Mouse (Mus musculus) MEL (cell line): ENCODE data around the gene Terb1. TPM values are rescaled to one million over a fixed set of nuclear protein-coding genes. Genes with fewer than 3 reads are reported as not detected.

Source experiments
- DNase-seq: peaks from one replicate; pipeline ENCODE4 v3.0.0; 2011; ENCODE audit warnings: low read depth, low spot score
- H3K27ac ChIP-seq: 2 replicates; pipeline ENCODE4 v1.5.1; 2012; ENCODE audit warnings: low read depth, mild to moderate bottlenecking, control low read depth, low read length, moderate library complexity; ENCODE audit not compliant: control insufficient read depth
- H3K27me3 ChIP-seq, 2 experiments: fragments of 150-350 bp in 1 of 2; sonication (generic) in 1 of 2; 2 replicates each; pipeline ENCODE4 v1.6.1; 2012; ENCODE audit warnings: low read length in 2 of 2, mild to moderate bottlenecking in 2 of 2, improper control_type of control experiment in 1 of 2, moderate library complexity in 1 of 2; ENCODE audit not compliant: insufficient read depth in 2 of 2, control insufficient read depth in 1 of 2
- H3K36me3 ChIP-seq, 2 experiments: 2 replicates each; pipeline ENCODE4 v1.6.1; 2012 to 2014; ENCODE audit warnings: low read length in 2 of 2, improper control_type of control experiment in 1 of 2, inconsistent platforms in 1 of 2, mild to moderate bottlenecking in 1 of 2; ENCODE audit not compliant: insufficient read depth in 2 of 2, control insufficient read depth in 1 of 2
- H3K4me1 ChIP-seq, 2 experiments: fragments of 150-350 bp in 1 of 2; sonication (generic) in 1 of 2; 2 replicates each; pipeline ENCODE4 v1.6.1; 2012; ENCODE audit warnings: low read length in 2 of 2, improper control_type of control experiment in 1 of 2, mild to moderate bottlenecking in 1 of 2; ENCODE audit not compliant: insufficient read depth in 2 of 2, control insufficient read depth in 1 of 2
- H3K4me3 ChIP-seq, 2 experiments: fragments of 150-350 bp in 1 of 2; sonication (generic) in 1 of 2; 2 replicates each; pipeline ENCODE4 v1.5.1; 2012; ENCODE audit warnings: low read depth in 2 of 2, low read length in 2 of 2, mild to moderate bottlenecking in 2 of 2, moderate library complexity in 2 of 2, control low read depth in 1 of 2, improper control_type of control experiment in 1 of 2; ENCODE audit not compliant: control insufficient read depth in 1 of 2, insufficient read depth in 1 of 2
- H3K79me2 ChIP-seq: 2 replicates; pipeline ENCODE4 v1.6.1; 2012; ENCODE audit warnings: mild to moderate bottlenecking, low read length, moderate library complexity; ENCODE audit not compliant: control insufficient read depth, poor library complexity, insufficient read depth
- H3K9ac ChIP-seq: 2 replicates; pipeline ENCODE4 v1.6.1; 2012; ENCODE audit warnings: low read depth, mild to moderate bottlenecking, control low read depth, low read length, moderate library complexity; ENCODE audit not compliant: control insufficient read depth, poor library complexity, severe bottlenecking
- H3K9me3 ChIP-seq: fragments of 150-350 bp; sonication (generic); replicated peaks from 2 replicates; pipeline ENCODE4 v1.6.1; 2012; ENCODE audit warnings: mild to moderate bottlenecking, low read length, improper control_type of control experiment, moderate library complexity; ENCODE audit not compliant: insufficient read depth
- CTCF ChIP-seq, 3 experiments: IDR thresholded peaks in 2 of 3; conservative IDR thresholded peaks in 1 of 3; 2 replicates each; pipeline ENCODE4 v1.5.1; 2011 to 2012; ENCODE audit warnings: low read length in 3 of 3, low read depth in 2 of 3, mild to moderate bottlenecking in 2 of 3, improper control_type of control experiment in 1 of 3, inconsistent platforms in 1 of 3, mixed read lengths in 1 of 3, moderate library complexity in 1 of 3; ENCODE audit not compliant: control insufficient read depth in 1 of 3, insufficient read depth in 1 of 3, poor library complexity in 1 of 3, severe bottlenecking in 1 of 3
- E2F4 ChIP-seq: IDR thresholded peaks from 2 replicates; pipeline ENCODE4 v1.6.1; 2011; ENCODE audit warnings: low read depth, low read length, improper control_type of control experiment, borderline replicate concordance
- EP300 ChIP-seq, 2 experiments: IDR thresholded peaks; 2 replicates each; pipeline ENCODE4 v1.6.1; 2011; ENCODE audit warnings: improper control_type of control experiment in 2 of 2, low read length in 2 of 2, low read depth in 1 of 2, mild to moderate bottlenecking in 1 of 2
- GABPA ChIP-seq: IDR thresholded peaks from 2 replicates; pipeline ENCODE4 v1.6.1; 2012; ENCODE audit warnings: low read depth, mild to moderate bottlenecking, inconsistent platforms, low read length, improper control_type of control experiment, moderate library complexity
- GATA1 ChIP-seq: IDR thresholded peaks from 2 replicates; pipeline ENCODE4 v1.6.1; 2011; ENCODE audit warnings: low read depth, low read length, improper control_type of control experiment
- JUND ChIP-seq: IDR thresholded peaks from 2 replicates; pipeline ENCODE4 v1.6.1; 2011; ENCODE audit warnings: low read depth, mild to moderate bottlenecking, improper control_type of control experiment, low read length
- MEF2A ChIP-seq: IDR thresholded peaks from 2 replicates; pipeline ENCODE4 v1.6.1; 2014; ENCODE audit warnings: low read depth, mild to moderate bottlenecking, inconsistent platforms, low read length, improper control_type of control experiment; ENCODE audit not compliant: poor library complexity, insufficient replicate concordance, severe bottlenecking; ENCODE audit errors: extremely low read depth
- MXI1 ChIP-seq: IDR thresholded peaks from 2 replicates; pipeline ENCODE4 v1.6.1; 2011; ENCODE audit warnings: mild to moderate bottlenecking, low read depth, low read length, improper control_type of control experiment
- MYB ChIP-seq: IDR thresholded peaks from 2 replicates; pipeline ENCODE4 v1.6.1; 2011; ENCODE audit warnings: mild to moderate bottlenecking, low read depth, low read length, improper control_type of control experiment
- NELFE ChIP-seq: IDR thresholded peaks from 2 replicates; pipeline ENCODE4 v1.6.1; 2011; ENCODE audit warnings: low read depth, low read length, improper control_type of control experiment
- NRF1 ChIP-seq: IDR thresholded peaks from 2 replicates; pipeline ENCODE4 v1.6.1; 2014; ENCODE audit warnings: low read depth, mild to moderate bottlenecking, inconsistent platforms, low read length, improper control_type of control experiment, moderate library complexity; ENCODE audit not compliant: poor library complexity, insufficient read depth, severe bottlenecking
- RAD21 ChIP-seq: IDR thresholded peaks from 2 replicates; pipeline ENCODE4 v1.6.1; 2011; ENCODE audit warnings: mild to moderate bottlenecking, low read depth, low read length, improper control_type of control experiment
- TCF12 ChIP-seq: IDR thresholded peaks from 2 replicates; pipeline ENCODE4 v1.6.1; 2014; ENCODE audit warnings: low read depth, mild to moderate bottlenecking, inconsistent platforms, low read length, improper control_type of control experiment, moderate library complexity
- UBTF ChIP-seq: IDR thresholded peaks from 2 replicates; pipeline ENCODE4 v1.6.1; 2012; ENCODE audit warnings: low read depth, mild to moderate bottlenecking, inconsistent platforms, low read length, improper control_type of control experiment, moderate library complexity, borderline replicate concordance; ENCODE audit not compliant: insufficient read depth
- USF1 ChIP-seq: IDR thresholded peaks from 2 replicates; pipeline ENCODE4 v1.6.1; 2014; ENCODE audit warnings: low read depth, mild to moderate bottlenecking, inconsistent platforms, low read length, improper control_type of control experiment, moderate library complexity
- ZC3H11A ChIP-seq: IDR thresholded peaks from 2 replicates; pipeline ENCODE4 v1.6.1; 2012; ENCODE audit warnings: low read depth, mild to moderate bottlenecking, inconsistent platforms, low read length, improper control_type of control experiment
- ZKSCAN1 ChIP-seq: IDR thresholded peaks from 2 replicates; pipeline ENCODE4 v1.6.1; 2012; ENCODE audit warnings: low read depth, mild to moderate bottlenecking, inconsistent platforms, low read length, improper control_type of control experiment, moderate library complexity
- ZMIZ1 ChIP-seq: IDR thresholded peaks from 2 replicates; pipeline ENCODE4 v1.6.1; 2012; ENCODE audit warnings: low read depth, mild to moderate bottlenecking, inconsistent platforms, low read length, improper control_type of control experiment, moderate library complexity
- ZNF384 ChIP-seq: IDR thresholded peaks from 2 replicates; pipeline ENCODE4 v1.6.1; 2012; ENCODE audit warnings: low read depth, mild to moderate bottlenecking, inconsistent platforms, low read length, improper control_type of control experiment
- polyA plus RNA-seq, 2 experiments: library from polyadenylated mRNA; stranded (reverse) in 1 of 2; unstranded in 1 of 2; fragments of >175 nt in 1 of 2; fragments of >200 nt in 1 of 2; gene quantifications; 2 replicates each; pipeline versions ENCODE4 v1.2.1 to v1.2.4; 2012; ENCODE audit warnings: low replicate concordance in 2 of 2, low read depth in 1 of 2; ENCODE audit not compliant: insufficient read length in 2 of 2, insufficient read depth in 1 of 2, missing spikeins in 1 of 2
- total RNA-seq: library from RNA; depleted of rRNA; stranded (reverse); fragments of 300-350 nt; gene quantifications from 2 replicates; pipeline ENCODE4 v1.2.3, GENCODE M21; 2012

Gene Terb1
- total and polyA plus RNA-seq, 3 experiments = not detected

DNA sequence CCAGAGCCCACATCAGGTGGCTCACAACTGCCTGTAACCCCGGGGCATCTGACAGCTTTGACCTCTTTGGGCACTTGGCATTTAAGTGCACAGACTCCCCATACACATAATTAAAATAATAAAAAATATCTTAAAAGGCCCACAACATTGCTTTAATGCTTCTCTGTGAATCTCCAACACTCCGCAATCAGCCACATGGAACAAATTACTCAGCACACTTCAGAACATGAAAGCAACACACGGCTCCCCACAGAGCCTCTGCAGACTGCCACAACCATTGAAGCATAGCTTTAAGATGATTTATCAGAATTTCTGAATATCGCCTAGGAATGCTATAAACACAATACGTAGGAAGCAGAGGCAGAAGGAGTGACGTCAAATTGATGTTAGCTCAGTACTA lies 93.7 kb downstream of the Terb1 start:
- DNase-seq = no peak
- Histone ChIP-seq H3K4me3 (no peak overlapping the region), H3K36me3 (peaks cover 0 to 9% of the 10 kb centered on the region in 2 experiments; a peak in 2 of 4 replicates), H3K9ac (no peak overlapping the region), H3K79me2 (no peaks in the 10 kb centered on the region), H3K27ac (no peak overlapping the region), H3K27me3 (no peaks in the 10 kb centered on the region), H3K9me3 (no peaks in the 10 kb centered on the region)
- TF ChIP-seq NRF1 (no peak), UBTF (no peak)
- TF ChIP-seq, all 39 proteins: peak for 0
- H3K4me1 ChIP-seq = no peaks in the 10 kb centered on the region

DNA sequence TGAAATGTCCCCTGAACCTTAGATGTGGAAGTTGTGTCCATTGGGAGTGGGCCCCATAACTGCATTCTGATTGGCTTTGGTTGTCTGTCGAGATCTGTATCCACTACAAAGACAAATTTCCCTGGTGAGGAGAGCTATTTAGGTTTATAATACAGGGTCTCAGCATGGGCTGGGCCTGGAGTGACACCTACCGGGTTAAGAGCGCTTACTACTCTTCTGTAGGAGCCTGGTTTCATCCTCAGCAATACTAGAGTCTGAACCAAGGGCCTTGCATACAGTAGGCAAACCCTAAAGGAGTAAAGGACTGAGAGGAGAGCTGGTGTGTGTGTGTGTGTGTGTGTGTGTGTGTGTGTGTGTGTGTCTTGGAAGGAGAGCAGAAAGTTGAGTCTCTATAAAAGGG lies 95.5 kb downstream of the Terb1 start:
- no peak for TF ChIP-seq EP300 (IDR thresholded peaks at IDR 0.05; ENCODE audit: low read depth in 1 of 2, low read length in 2 of 2)
- no peak for TF ChIP-seq MEF2A
- TF ChIP-seq MYB = no peak
- TF ChIP-seq MXI1 = no peak
- TF ChIP-seq UBTF = no peak
- TF ChIP-seq ZNF384 = no peak
- no peak for TF ChIP-seq RAD21
- no peak for TF ChIP-seq ZC3H11A
- no peak for TF ChIP-seq NRF1
- TF ChIP-seq E2F4 = no peak
- no peak for TF ChIP-seq GABPA
- no peak for TF ChIP-seq USF1
- TF ChIP-seq TCF12 = no peak
- TF ChIP-seq ZKSCAN1 = no peak
- no peak for TF ChIP-seq NELFE
- TF ChIP-seq CTCF (IDR thresholded peaks at IDR 0.05 in 2 of 3, conservative IDR thresholded peaks at IDR 0.05 in 1 of 3; ENCODE audit: control insufficient read depth in 1 of 3, insufficient read depth in 1 of 3, low read depth in 2 of 3, low read length in 3 of 3, poor library complexity in 1 of 3, severe bottlenecking in 1 of 3) = no peak
- TF ChIP-seq JUND = no peak
- TF ChIP-seq GATA1 = no peak
- TF ChIP-seq ZMIZ1 = no peak
- TF ChIP-seq, all 39 proteins: peak for 0
- Histone ChIP-seq H3K4me1 (no peaks in the 10 kb centered on the region), H3K27ac (no peak overlapping the region), H3K79me2 (no peaks in the 10 kb centered on the region), H3K4me3 (no peak overlapping the region), H3K36me3 (peaks cover 0 to 7% of the 10 kb centered on the region in 2 experiments; a peak in 2 of 4 replicates), H3K9me3 (no peaks in the 10 kb centered on the region), H3K27me3 (no peaks in the 10 kb centered on the region), H3K9ac (no peak overlapping the region)
- no peak for DNase-seq
